Mouse (Mus musculus): ENCODE measurements at regions not wholly inside any gene's neighbourhood (a gene's known extent, or its start where the extent isn't known, plus 50 kb on each side); places are given as distances from the start of the nearest gene placed in this dataset.

DNA sequence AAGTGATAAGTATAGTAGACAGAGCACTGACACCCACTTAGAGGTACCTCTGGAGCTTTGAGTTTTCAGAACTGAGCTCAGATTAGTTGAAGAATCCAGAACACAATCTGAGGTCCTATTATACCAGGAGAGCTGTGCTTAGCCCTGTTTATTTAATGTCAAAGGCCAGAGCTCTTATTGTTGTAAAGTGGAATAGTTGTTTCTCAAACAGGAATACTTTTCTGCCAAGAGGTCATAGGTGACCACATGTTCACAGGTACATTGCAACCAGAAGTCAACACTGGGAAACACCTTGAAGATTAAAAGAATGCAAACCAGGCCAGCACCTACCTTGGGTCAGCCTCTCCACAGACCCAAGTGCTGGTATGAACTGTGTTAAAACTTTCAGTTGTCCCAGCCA is 291.9 kb upstream of the 4930412O13Rik start:
- no peak for DNase-seq (ENCODE audit: low spot score in 2 of 2)

DNA sequence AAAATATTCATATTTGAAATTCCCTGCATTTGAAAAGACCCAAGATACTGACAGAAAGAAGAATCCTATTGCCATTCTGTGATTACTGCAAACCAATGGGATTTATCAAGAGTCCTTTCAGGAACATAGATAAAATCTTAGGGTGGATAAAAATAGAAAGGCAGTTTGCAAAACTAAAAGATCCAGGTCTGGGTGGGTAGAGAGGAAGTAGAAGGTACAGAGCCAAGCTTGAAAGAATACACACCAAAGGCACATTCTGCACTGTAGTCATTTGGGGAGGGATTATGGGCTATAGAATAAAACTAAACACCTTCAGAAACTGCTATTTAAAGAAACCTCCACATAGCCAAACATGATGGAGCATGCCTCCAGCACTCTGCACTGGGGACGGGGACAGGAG is 288.5 kb upstream of the 4930412O13Rik start:
- DNase-seq (ENCODE audit: low spot score in 2 of 2) = no peak

DNA sequence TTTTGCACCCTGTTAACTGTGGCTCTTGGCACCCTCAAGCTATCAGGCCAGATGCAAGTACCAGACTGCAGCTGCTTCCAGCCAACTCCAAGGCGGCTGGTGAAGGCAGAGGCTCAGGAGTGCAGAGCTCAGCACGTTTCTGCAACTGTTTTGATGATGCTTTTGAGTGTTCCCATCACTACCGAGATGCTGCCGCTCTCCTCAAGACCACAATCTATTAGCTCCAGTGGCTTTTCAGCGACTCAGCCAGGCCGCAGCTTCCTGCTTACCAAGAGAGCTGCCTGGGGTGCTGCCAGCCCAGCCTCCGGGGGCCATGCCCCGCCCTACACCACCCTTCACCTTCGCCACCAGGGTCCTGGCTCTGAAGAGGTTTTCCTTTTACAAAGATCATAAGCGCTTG is 287.1 kb upstream of the 4930412O13Rik start:
- DNase-seq (ENCODE audit: low spot score in 2 of 2) = peak in 1 of 2 experiments; percentile 5

DNA sequence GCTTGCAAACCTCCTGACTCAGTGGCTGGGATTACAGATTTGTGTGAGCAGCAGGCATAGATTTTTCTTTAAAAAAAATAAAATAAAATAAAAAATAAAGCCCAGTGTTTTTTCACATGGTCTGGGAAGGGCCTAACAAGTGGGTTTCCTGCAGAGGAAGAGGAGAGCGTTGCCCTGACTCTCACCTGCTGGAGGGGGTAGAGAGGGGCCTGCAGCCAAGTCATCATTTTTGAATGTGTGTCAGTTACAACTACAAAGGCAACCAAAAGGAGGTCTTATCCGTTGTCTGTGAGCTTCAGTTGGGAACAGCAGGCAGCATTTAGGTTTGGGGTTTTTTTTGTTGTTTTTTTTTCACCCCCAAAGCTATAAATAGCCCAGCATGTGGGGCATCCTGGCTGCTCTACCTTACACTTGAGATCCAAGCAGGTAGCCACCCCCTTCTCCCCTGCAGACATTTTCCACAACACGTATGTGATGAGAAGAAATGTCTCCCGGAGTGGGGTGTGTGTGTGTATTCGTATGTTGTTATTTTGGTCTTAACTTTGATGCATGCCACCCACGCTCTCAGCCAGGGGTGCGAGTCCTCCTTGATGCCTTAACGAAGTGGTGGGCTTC is 285.7 kb upstream of the 4930412O13Rik start:
- no peak for DNase-seq (ENCODE audit: low spot score in 2 of 2)

DNA sequence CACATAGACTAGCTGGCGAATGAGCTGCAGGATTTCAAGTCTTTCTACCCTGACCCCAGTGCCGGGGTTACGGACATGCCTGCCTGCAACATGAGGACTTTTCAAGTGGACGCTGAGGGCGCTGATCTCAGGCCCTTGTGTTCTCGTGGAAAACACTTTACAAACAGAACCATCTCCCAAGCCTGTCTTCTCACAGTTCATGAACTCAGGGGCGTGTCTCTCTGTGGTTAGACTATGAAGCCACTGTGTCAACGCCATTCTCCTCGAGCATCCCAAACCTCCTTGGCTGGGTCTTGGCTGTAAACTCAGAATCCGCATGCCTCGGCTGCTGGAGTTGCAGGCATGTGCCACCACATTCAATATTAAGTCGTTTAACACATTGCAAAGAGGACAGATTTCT is 284.9 kb upstream of the 4930412O13Rik start:
- DNase-seq (ENCODE audit: low spot score in 2 of 2) = no peak

DNA sequence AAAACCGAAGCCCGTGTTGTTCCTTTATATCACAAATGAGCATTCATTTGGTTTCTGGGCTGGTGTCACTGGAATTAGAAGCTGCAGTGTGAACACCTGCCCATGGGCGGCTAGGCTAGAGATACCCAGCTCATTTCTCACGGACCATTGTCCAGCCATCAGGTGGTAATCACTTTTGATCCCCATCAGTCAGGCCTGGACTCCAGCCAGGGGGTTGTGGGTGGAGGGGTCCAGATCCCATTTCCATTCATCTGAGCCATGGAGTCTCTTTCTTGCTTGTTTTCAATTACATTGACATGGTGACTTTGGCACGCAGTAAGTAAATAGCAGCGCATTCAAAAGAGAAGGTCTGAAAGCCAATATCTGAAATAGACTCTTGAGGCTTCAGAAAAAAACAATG is 276.1 kb upstream of the 4930412O13Rik start:
- no peak for DNase-seq (ENCODE audit: low spot score in 2 of 2)

DNA sequence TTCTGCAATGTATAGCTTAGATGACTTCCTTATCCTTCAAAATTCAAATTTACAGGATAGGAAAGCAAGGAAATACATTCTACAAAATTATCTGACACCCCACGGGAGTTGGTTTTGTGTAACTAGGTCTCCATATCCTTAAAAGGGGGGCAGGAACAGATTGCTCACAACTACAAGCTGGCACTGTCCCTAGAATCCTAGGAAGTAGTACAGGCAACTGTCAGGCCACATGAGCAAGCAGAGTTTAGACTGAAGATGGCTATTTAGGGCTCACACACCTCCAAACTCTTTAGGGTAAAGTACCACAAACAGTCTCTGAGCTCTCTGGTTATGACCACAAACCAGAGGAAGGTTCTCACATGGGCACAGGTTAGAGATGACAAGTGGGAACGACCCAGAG is 273.5 kb upstream of the 4930412O13Rik start:
- no peak for DNase-seq (ENCODE audit: low spot score in 2 of 2)

DNA sequence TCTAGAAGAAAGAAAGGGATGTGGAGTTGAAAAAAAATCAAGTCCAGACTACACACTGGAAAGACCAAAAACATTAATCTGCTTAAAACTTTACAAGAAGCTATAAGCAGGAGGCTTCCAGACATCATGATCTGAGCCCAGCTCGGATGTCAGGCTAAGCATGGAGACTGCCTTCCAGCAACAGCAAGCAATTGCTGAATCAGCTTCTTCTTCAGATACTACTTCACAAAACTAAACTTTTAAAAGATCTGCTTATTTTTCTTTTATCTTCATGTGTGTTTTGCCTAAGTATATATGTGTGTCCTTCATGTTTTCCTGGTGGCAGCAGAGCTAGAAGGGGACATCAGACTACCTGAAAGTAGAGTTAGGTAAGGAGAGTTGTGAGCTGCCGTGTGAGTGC is 266.6 kb upstream of the 4930412O13Rik start:
- no peak for DNase-seq (ENCODE audit: low spot score in 2 of 2)

DNA sequence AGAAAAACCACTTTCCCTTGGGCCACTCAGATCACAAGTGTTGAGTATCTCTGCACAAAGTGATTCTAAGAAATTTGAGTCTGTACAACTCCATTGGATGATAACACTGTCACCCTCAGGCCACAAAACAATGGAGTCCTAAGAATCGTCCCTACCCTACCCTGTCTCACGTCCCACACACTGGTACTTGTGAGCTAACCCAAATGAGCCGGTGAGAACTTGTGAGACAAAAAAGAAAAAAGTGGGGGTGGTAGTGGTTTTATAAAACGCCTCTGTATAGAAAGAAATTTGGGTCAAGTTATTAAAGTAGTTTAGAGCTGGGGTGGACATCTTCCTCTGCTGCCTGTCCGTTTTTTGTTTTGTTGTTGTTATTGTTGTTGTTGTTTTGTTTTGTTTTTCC is 264.8 kb upstream of the 4930412O13Rik start:
- no peak for DNase-seq (ENCODE audit: low spot score in 2 of 2)

DNA sequence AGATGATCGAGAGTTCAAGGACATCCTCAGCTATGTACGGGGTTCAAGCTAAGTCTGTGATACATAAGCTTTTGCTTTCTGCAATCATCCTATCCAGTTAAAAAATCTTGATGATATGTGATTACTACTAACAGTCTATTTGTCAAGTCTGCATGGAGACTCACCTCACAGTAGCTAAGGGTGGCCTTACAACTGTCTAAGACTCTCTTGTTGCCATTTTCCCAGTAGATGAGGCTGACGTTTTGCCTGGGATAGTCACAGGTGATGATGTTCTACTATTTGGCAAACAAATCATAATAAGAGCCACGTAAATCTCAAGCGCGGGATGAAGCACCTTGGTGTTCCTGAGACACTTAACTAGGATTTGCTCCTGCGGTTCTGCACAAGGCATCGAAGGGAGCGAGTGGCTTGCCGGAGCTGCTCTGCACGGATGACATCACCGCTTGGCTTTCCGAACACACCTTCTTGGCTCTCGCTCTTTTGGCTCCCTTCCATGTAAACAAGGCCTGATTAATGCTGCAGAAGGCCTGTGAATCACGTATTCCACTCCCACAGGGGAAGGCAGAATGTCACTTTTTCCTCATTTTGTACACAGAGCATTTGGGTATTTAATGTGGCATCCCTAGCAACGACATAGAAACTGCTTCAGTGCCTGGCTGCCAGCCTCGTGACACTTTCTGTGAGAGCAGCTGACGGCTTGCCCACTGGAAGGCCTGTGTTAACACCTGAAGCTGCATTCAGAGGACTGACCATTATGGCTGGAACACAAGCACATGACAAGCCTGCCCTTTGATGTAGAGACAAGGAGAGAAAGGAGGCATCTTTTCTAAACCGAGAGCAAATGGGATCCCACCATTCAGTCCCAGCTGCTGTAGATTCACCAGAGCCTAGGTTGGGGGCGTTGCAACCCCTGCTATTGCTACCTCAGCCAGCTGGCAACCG is 260.5 kb upstream of the 4930412O13Rik start:
- DNase-seq (ENCODE audit: low spot score in 2 of 2) = peak; percentile 65 to 84

DNA sequence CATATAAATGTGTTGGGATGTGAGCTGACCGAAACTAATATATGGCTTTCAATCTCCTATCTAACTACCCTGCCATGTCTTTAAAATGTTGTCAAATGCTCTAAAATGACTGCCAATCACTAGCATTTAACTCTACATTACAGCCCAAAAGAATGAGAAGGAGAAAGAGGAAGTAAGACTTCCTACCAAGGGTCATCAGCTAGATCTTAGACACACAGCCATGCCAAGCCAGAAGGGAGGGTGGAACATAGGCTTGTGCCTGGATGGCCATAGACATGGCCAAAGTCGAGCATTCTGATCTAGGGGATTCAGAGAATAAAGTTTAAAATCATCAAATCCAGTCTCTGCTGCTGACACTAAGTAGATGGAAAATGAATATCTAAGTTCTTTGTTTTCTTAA is 257.4 kb upstream of the 4930412O13Rik start:
- DNase-seq (ENCODE audit: low spot score in 2 of 2) = no peak

DNA sequence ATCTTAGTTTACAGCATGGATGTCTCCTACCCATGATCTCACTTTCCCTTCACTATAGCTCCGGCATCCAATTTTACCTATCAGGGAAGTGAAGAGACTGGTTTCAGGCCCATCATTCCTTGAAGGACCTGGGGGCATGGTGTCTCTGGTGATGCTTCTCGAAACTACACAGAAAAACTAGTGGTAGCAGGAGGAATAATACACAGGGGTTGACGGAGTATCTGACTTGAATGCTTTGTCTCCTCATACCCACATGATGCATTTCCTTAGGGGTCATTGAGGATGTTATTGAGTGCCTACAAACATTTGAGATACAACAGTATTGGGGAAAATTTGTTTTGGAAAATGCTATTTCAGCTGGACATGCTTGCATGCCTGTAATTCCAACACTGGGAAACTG is 253.0 kb upstream of the 4930412O13Rik start:
- DNase-seq (ENCODE audit: low spot score in 2 of 2) = no peak

DNA sequence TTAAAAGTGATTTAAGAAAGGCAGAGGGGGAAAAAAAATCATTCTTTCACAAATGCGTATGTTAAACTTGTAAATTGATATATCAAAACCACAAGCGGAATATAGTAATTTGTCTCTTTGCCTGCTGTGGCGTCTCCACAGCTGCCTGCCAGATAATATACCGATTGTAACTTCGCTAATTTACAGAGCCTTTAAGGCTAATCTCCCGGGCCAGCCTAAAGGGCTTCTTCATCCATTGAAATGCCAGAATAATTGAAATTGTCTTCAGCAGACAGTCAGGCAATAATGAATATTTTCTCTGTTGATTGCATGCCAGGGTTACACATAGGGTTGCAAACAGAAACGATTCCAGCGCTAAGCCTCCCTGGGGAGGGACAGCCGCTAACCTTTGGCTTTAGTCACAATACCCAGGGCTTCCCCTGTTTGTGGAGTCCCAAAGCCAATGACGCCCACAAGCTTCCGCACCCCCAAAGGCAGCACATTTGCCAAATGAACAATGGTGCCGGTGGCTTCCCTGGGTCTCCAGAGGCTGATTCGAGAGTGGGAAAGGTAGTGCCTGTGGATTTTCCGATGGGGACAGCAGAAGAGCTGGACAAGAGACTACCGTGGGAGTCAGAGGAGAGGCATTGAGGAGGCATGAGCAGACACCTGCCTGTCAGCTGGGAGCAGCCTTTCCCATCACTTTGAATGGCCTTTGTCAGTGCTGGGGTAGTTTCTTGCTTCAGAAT is 248.2 kb upstream of the 4930412O13Rik start:
- DNase-seq (ENCODE audit: low spot score in 2 of 2) = no peak

DNA sequence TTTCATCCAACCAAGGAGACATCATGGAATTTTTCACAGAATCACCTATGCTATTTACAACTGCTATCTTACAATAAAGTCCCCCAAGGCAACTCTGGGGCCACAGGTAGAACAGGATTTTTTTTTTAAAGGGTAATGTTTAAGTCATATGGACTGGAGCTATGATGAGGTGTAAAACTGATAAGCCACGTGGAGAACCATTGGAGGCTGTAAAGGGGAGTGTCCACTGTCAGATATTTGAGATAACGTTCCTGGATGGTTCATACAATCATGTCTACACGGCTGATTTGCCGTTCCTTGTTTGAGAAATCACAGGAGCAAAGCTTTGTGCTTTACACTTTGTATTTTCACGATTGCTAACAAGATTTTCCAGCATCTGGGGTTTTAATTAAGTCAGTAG is 241.8 kb upstream of the 4930412O13Rik start:
- no peak for DNase-seq (ENCODE audit: low spot score in 2 of 2)

DNA sequence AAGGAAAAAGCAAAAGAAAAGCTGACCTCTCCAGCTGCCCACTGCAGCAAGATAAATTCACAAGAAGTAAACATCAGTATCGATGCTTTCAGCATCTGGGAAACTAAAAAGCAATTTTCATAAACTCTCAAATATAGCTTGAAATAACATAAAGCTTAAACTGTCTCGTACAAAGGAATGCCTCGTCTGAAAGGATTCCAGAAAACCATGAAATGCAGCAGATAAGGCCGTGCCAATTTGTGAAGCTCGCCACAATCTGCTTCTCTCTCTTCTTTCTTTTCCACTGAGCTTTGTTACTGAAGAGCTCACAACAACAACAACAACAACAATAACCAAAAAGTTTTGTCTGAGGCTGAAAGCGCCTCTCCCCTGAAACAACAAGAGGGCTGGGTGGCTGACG is 239.4 kb upstream of the 4930412O13Rik start:
- no peak for DNase-seq (ENCODE audit: low spot score in 2 of 2)

DNA sequence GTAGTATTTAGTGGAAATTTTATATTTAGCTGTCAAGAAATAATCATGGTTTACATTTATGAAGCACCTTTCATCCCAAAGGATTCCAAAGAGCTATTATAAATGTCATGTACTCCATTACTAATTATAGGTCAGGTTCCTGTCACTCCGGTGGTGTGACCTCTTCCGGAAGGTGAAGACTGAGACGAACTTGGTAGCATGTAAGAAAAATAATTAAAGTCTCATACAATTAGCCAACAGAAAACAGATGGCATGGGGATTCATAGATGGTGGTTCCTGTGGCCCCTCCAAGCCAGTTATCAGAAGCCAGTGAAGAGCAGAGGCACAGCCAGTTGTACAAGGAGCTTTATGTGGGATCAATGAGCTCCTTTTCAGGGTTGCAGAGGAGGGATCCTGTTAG is 238.6 kb upstream of the 4930412O13Rik start:
- DNase-seq (ENCODE audit: low spot score in 2 of 2) = no peak

DNA sequence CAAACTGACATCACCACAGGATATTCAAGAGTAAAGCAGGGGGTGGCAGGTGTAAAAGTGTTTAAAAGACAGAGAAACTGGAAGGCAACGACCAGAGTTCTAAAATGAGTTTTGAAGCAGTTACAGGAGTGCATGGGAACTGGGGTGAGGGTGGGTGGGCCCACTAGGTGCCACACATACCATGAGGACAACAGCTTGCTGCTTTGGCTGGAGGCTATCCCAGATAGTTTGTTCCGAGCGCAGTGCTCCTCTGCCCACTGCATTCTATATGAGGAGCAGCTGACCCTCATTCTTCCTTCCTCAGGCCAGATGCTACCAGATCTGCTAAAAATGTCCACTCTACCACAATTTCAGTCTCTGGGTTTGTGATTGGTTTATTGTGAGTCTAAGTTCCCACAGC is 234.6 kb upstream of the 4930412O13Rik start:
- DNase-seq (ENCODE audit: low spot score in 2 of 2) = peak in 1 of 2 experiments; percentile 4

DNA sequence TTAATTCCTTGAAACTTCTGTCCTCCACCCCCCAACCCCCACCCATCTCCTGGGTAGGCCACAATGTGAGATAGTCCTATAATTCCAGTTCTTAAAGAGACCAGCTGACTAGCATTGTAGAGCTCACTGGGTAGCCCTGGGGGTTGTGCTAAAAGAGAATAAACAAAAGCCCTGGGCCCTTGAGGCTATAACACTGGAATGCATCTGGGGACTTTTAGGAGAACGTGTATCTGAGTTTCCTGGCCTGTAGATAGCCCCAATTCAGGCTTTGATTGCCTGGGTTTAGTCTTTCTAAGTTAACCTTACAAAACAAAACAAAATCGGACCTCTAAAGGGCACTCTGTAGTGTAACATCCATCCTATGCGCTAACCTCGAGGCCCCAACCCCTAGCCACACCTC is 234.1 kb upstream of the 4930412O13Rik start:
- no peak for DNase-seq (ENCODE audit: low spot score in 2 of 2)

DNA sequence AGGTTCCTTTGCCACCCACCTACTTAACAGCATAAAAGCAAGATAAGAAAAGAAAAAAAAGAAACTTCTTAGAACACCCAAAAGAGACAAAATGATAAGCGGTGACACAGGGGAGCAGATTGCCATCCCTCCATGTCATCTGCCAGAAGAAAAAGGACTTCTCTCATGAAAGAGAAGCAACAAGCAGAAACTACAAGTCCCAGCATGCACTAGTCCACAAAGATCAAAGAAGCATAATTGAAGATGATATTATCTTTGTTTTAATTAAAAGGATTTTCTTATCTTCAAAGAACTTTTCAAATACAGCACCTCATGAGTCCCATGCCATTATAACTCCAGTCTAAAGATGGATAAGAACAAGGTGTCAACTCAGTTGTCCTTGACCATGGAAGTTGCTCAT is 231.0 kb upstream of the 4930412O13Rik start:
- no peak for DNase-seq (ENCODE audit: low spot score in 2 of 2)

DNA sequence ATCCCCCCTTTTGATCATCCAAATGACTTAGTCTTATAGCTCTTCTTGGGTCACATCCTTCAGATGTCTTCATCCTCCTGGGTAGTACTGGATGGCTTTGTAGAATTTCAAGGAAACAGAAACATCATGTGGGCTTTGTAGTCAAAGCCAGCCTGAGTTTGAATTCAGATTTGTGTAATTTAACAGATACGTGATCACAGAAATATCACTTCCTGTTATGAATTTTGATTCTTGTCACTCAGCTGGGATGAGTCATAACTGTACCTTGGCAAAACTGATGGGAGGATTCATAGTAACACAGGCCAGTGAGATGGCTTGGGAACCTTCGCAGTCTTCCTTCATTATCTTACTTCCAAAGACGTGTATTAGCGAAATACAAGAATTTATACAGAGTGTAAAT is 222.2 kb upstream of the 4930412O13Rik start:
- DNase-seq (ENCODE audit: low spot score in 2 of 2) = no peak

DNA sequence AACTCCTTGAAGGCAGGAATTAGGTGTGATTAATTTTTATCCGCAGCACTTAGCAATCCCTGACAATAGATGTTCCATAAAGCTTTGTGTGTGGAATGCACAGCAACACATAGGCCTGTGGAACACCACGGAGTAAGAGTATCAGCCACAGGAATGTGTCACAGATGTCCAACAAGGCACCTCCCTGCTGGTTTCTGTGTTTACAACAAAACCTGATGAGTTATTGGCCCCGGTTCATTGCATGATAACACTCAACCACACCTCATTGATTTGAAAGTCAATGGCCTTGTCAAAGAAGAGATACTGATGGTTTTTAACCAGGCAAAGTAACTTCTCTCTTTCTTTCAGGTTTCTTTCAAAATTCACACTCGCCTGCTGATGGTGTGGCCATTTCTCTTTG is 211.4 kb upstream of the 4930412O13Rik start:
- DNase-seq (ENCODE audit: low spot score in 2 of 2) = no peak

DNA sequence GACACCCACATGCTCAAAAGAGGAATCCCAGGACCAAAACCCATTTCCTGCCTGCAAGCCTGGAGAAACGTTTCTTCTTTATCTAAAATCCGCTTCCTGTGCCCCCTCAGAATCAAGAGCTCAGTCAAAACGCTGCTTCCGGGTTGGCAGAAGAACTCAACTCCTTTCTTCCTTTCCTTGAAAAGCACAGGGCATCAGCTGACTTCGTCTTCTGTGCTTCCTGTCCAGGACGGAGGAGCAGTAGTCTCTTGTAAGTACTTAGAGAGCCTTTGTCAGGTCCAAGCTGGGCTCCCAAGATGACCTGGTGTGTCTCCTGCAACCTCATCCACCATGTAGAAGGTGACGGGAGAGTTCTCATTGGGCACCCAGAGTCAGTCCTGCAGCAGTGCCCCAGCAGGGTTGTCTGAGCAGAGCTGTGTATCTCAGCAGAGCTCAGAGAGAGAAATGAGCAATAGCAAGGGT is 199.3 kb upstream of the 4930412O13Rik start:
- no peak for DNase-seq (ENCODE audit: low spot score in 2 of 2)
